Mouse (Mus musculus): ENCODE measurements at regions not wholly inside any gene's neighbourhood (a gene's known extent, or its start where the extent isn't known, plus 50 kb on each side); places are given as distances from the start of the nearest gene placed in this dataset.

DNA sequence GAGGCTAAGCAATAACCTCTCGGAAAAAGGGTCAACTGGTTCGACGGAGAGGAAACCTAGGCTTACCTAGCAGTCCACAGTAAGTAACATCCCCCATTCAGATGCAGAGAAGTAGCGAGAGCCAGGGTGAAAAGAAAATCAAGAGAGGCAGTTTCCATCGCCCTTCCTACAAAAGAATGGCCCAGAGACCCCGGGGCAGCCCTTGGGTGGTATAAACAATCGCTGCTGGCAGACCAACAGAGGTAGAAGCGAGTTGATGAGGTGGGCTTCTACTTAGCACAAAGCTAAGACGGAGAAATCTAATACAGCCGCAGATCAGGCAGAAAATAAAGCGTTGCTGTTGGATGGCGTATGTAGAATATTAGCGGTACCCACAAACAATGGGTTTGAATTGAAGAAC, 57.8 kb upstream of the Arl15 start:
- no peak for DNase-seq

DNA sequence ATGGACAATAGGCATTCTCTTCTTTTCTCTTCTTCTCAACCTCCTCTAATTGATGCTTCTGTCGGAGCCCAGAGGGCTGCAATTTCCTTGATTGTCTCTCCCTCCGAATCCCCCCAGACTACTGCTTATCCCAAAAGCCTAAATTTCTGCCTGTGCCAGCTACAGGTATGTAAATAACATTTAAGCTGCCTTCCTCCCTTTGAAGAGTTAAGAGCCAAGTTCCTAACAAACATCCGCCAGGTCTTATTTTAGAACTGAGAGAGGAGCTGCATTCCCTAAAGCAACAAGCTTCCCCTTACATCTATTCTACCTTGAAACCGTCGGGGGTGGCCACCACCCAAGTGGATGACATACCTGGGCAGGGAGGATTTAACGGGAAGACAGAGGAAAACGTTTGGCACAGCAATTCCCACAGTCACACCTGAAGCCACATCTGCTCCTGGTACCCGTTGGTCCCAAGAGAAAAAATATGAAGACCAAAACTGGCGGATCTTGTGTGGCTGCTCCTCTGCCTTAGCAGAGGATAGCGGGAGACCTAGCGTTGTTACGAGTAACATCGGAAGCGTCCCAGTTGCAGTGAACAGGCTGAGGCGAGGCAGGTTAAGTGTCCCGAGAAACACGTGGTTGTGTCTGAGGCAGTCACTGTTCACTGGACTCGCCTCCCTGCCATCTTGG, 58.6 kb upstream of the Arl15 start:
- DNase-seq, result no peak

DNA sequence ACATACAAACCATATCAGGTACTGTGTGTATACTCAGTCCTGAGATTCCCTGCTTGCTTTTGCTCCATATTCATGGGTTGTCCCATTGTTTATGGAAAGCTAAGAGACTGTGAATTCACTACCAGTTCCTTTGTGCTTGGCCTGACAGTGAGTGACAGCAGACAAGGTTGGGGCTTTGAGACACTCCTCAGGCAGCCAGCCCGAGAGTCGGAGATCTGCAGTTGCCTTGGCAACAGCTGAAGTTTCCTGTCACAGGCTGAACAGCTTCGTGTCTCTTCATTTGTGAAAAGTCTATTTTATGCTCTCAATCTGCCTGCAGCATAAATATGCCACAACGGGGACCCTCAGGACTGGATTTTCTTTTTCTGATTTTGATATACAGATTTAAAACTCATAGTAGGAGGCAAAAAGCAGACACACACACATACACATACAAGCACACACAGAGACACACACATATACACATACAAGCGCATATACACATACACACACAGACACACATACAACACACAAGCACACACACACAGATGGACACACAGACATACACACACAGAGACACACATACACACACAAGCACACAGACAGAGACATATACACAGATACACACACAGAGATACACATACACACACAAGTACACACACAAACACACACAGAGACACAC, 60.0 kb upstream of the Arl15 start:
- peak; percentile 18 to 34 for DNase-seq

DNA sequence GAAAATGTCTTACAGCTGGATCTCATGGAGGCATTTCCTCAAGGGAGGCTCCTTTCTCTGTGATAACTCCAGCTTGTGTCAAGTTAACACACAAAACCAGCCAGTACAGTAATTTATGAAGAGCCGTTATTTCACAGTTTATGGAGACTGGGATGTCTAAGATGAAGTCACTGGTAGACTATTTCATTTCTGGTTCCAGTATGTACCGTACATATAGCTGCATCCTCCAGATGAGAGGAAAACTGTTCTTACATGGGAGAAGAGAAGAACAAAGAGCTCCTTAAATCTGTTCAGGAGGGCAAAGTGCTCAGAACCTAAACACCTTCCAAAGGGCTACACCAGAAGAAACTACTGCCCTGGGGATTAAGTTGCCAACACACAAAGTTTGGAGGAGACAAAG, 60.6 kb upstream of the Arl15 start:
- DNase-seq, result no peak

DNA sequence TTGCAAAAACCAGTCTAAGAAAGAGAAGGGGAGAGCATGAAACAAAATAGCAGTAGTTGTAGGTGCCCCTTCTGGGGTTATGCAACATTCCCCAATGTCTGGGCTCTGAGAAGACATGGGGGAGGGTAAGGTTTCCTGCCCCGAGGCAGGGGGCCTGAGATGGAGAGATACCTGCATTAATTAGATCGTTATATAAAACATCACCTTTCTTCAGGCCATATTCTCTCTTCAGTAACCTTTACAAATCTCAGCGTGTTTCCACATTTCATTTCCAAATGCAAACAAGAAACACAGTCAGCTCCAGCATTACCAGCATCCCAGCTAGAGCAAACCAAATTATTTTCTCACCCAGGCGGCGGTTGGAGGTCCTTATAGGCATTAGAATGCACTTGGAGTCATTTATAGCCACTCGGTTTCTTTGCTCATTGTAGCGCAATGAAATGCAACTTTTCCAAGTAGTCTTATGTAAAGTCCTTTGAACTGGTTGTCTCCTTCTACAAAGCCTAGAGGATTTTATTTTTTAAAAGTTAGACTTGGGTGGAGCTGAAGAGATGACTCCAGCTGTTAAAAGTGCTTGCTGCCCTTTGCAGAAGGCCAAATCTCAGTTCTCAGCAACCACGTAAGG, 63.4 kb upstream of the Arl15 start:
- no peak for DNase-seq

DNA sequence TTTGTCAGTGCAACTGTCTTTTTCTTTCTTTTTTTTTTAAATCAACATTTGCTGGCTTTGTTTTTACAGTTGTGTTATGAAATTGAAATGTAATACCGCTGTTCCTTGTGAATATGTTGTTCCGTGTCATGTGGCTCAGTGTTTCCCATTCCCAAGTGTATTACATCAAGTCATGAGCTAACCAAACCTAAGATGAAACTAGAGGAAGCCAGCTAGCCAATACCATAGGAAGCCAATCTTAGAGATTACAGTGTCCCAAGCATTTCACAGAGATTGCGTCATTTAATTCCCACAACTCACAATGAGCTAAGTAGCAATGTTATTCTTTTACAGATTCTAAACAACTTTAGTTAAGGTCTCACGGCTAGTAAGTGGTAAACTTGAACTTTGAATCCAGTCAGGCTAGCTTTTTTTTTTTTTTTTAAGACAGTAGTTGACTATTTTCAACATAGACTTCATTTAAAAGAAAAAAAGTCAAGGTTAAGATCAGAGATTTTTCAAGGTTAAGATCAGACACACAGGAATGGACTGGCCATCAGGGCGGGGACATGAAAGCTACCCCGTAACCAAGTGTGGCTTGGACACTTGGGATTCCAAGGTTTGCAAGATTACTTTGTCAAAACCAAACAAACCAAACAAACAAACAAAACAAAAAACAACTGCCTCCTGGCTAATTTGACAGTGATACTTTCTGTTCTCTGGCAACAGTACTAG, 64.1 kb upstream of the Arl15 start:
- no peak for DNase-seq

DNA sequence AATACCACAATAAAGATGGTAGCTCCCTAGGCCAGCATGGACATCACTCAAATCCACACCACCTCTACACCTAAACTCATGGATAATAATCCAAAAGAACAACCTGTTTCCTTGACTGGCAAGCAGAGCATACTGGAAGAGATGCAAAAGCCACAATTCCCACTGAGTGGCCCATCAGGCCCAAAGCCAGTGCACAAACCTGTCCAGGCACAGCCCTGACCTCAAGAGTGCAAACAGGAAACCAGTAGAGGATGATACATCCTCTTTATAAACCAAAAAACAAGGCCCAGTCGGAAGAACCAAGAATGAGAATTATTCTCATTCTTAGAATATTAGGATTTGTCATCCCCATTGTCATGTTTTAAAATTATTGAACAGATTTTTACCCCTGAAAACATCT, 64.7 kb upstream of the Arl15 start:
- DNase-seq, result no peak

DNA sequence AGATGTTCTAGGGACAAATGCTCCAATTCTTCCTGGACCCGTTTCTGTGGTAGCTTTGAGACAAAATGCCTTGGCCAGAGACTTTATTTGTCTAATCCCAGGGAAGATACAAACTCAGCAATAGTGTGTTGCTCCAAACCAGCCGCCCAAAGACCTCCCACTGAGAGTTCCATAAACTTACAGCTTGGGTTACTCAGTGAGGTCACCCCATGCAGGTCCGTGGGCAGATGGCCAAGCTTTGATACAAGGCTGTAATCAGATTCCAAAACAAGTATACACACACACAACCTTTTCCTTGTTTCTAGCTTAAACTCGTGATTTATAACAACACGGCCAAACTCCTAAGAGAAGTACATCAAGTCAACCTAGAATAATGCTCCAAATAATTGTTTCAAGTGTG, 64.6 kb upstream of the Hspb3 start:
- peak; percentile 39 to 54 for DNase-seq

DNA sequence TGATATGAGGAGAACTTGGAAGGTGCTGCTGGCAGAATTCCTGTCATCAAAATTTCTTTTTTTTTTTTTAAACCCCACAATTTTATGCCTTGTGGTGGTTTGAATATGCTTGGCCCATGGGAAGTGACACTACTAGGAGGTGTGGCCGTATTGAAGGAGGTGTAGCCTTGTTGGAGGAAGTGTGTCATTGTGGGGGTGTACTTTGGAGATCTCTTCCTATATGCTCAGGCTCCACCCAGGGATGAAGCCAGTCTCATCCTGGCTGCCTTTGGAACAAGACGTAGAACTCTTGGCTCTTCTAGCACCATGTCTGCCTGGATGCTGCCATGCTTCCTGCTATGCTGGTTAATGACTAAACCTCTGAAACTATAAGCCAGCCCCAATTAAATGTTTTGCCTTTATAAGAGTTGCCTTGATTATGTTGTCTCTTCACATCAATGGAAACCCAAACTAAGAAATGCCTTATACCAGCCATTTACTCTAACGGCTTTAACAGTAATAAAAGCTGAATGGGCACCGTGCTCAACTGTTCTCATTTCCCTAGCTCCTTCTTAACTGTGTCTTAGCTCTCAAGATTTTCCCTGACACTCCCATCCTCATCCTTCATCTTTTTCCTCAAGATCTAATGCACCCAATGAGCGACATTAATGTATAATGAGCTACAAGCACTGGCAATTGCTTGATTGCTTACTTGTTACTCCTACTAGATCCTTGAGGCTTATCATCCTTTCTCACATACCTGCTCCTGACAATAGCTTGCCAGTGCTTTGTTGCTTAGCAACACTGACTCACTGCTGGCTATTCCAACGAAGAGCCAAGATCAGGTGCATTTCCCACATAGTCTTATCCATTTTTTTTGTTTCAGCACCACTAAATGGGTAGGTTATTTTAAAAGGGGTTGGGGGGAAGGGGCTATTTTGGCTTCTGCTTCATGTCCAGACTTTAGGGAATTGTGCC, 61.7 kb upstream of the Hspb3 start:
- DNase-seq, result no peak

DNA sequence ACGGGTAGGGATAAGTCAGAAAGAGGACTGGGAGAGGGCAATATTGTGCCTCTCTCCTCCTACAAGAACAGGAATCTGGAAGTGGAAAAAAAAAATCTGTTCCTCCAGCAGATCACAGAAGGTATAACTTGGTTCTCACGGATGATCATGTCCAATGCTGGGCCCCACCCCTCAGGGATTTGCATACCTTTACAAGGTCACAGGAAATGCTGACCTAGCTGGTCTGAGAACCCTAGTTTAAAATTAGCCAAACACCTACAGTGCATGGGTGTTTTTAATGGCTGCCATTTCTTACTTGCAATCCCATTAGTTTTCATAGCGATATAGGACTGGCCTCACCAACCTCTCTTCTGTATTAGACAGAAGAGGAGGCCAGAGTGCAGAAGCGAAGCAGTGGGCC, 51.8 kb upstream of the Hspb3 start:
- DNase-seq, result no peak

DNA sequence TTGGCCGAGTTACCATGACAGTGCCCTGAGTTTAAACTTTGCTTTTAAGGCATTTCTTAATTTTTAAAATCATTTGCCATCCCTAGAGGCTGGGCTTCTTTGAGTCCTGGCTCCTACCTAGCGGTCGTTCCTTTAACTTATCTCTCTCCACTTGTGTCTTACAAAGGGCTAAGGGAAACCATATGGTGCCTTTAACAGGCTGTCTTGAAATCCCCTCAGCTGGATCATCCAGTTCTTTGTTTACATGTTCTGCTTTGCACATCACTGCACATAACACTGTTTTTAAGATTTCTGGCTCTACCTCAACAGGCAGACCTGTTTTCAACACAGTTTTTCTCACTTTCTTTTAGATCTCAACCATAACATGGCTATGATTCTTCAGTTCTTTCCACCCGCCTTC, 50.4 kb upstream of the Hspb3 start:
- no peak for DNase-seq
